Mouse (Mus musculus) C3H10T1/2 (cell line): Measurements from ENCODE around the gene Gm28635. TPM values are rescaled to one million over a fixed set of nuclear protein-coding genes. Genes with fewer than 3 reads are reported as not detected.

Experiments
- polyA plus RNA-seq, 2 experiments: library from polyadenylated mRNA; unstranded; fragments of >200 nt; fragmentation: generic; extraction: Trizol; gene quantifications; one replicate each; pipeline ENCODE4 v1.2.1; 2012; ENCODE audit warnings: missing spikeins in 2 of 2

Gm28635 gene
- polyA plus RNA-seq = not detected

GRCm38 (mm10) chr2:84677968-84678880 is at the start of gene Gm28635, which contains the start of gene Med19:
TSS of gene Gm28635 (minus strand) at chr2:84678041.
TSS of gene Med19 (plus strand) at chr2:84678402.

GRCm38 (mm10) chr2:84727172-84727858 is 49.5 kb upstream of the Gm28635 start, which contains the start of gene Clp1:
TSS of gene Clp1 (minus strand) at chr2:84727350.

GRCm38 (mm10) chr2:84714811-84715561 is 37.1 kb upstream of the Gm28635 start, which contains the start of gene Zdhhc5:
TSS of gene Zdhhc5 (minus strand) at chr2:84715180.

GRCm38 (mm10) chr2:84679016-84679415 is 1.2 kb upstream of the Gm28635 start, which contains the start of gene Tmx2:
TSS of gene Tmx2 (minus strand) at chr2:84679140.

GRCm38 (mm10) chr2:84670569-84670933 is 7.3 kb downstream of the Gm28635 start, which contains the start of gene Selenoh:
TSS of gene Selenoh (minus strand) at chr2:84670770.

GRCm38 (mm10) chr2:84658806-84659205 is 19.0 kb downstream of the Gm28635 start, which contains the start of gene Btbd18:
TSS of gene Btbd18 (plus strand) at chr2:84659079.

GRCm38 (mm10) chr2:84650464-84651195 is 27.2 kb downstream of the Gm28635 start, which contains the start of gene Ctnnd1:
TSS of gene Ctnnd1 (minus strand) at chr2:84650765.

Other genes with a start within 250 kb of the Gm28635 start
- gene Tfpi, start 201.3 kb downstream of the Gm28635 start, polyA plus RNA-seq = 10 to 100 TPM in 1 of 2 experiments, 1 to 10 TPM in 1; 1.2 to 17.3 TPM
- gene Ctnnd1, start 27.3 kb downstream of the Gm28635 start, polyA plus RNA-seq = 10 to 100 TPM in 1 of 2 experiments, 1 to 10 TPM in 1; 6.2 to 55.8 TPM
- under 1 TPM; 0.09 TPM for gene Btbd18, start 19.0 kb downstream of the Gm28635 start, polyA plus RNA-seq
- 100 to 1,000 TPM; 317 to 435 TPM for gene Selenoh, start 7.3 kb downstream of the Gm28635 start, polyA plus RNA-seq
- gene Med19, start 361 bp upstream of the Gm28635 start, polyA plus RNA-seq = 10 to 100 TPM in 1 of 2 experiments, 1 to 10 TPM in 1; 9.8 to 18.9 TPM
- 10 to 100 TPM; 13.4 to 61.9 TPM for gene Tmx2, start 1.1 kb upstream of the Gm28635 start, polyA plus RNA-seq
- 10 to 100 TPM in 1 of 2 experiments, 1 to 10 TPM in 1; 4.3 to 26.8 TPM for gene Zdhhc5, start 37.1 kb upstream of the Gm28635 start, polyA plus RNA-seq
- 1 to 10 TPM; 2.2 to 6.6 TPM for gene Clp1, start 49.3 kb upstream of the Gm28635 start, polyA plus RNA-seq
- 1 to 10 TPM in 1 of 2 experiments, under 1 TPM in 1; 0.47 to 8.6 TPM for gene Ypel4, start 56.0 kb upstream of the Gm28635 start, polyA plus RNA-seq
- gene Gm19426, start 65.6 kb upstream of the Gm28635 start, polyA plus RNA-seq = 1 to 10 TPM; 7.2 to 8.3 TPM
- gene Serping1, start 97.4 kb upstream of the Gm28635 start, polyA plus RNA-seq = under 1 TPM; 0.06 to 0.91 TPM
- 10 to 100 TPM; 19.6 to 59.5 TPM for gene Ube2l6, start 120.8 kb upstream of the Gm28635 start, polyA plus RNA-seq
- gene Smtnl1, start 144.6 kb upstream of the Gm28635 start, polyA plus RNA-seq = under 1 TPM; 0.02 TPM
- 10 to 100 TPM; 24.3 to 35.2 TPM for gene Timm10, start 149.0 kb upstream of the Gm28635 start, polyA plus RNA-seq
- under 1 TPM; 0.01 to 0.04 TPM for gene Slc43a1, start 160.8 kb upstream of the Gm28635 start, polyA plus RNA-seq
- gene Rtn4rl2, start 208.7 kb upstream of the Gm28635 start, polyA plus RNA-seq = 1 to 10 TPM in 1 of 2 experiments, under 1 TPM in 1; 0.43 to 7.1 TPM